Mouse (Mus musculus) heart, embryonic 14.5 days (tissue): Measurements from ENCODE around the gene Nap1l5. TPM values are rescaled to one million over a fixed set of nuclear protein-coding genes. Genes with fewer than 3 reads are reported as not detected.

ENCODE experiments used
- ATAC-seq: fragments of 200-750 bp; cut with Nextera tagmentation; 2 replicates; pipeline ENCODE4 v1.8.0; 2017; ENCODE audit warnings: low read depth, moderate TSS enrichment; ENCODE audit not compliant: insufficient number of reproducible peaks, insufficient read depth, low FRiP score
- H3K27ac ChIP-seq, 2 experiments: fragments of 200-500 bp in 1 of 2; fragments of 300-500 bp in 1 of 2; sonication (generic) in 1 of 2; replicated peaks in 1 of 2; 2 replicates each; pipeline ENCODE4 v1.5.1; 2012 to 2014; ENCODE audit warnings: low read depth in 2 of 2, low read length in 2 of 2, control low read depth in 1 of 2, mild to moderate bottlenecking in 1 of 2, mixed read lengths in 1 of 2; ENCODE audit not compliant: control insufficient read depth in 1 of 2, insufficient read depth in 1 of 2
- H3K27me3 ChIP-seq: fragments of 300-500 bp; sonication (generic); 2 replicates; pipeline ENCODE4 v1.6.1; 2014; ENCODE audit warnings: mild to moderate bottlenecking, low read length, control low read depth; ENCODE audit not compliant: control insufficient read depth, insufficient read depth
- H3K36me3 ChIP-seq: fragments of 300-500 bp; sonication (generic); 2 replicates; pipeline ENCODE4 v1.6.1; 2014; ENCODE audit warnings: mild to moderate bottlenecking, control low read depth, low read length, mixed read lengths; ENCODE audit not compliant: control insufficient read depth, insufficient read depth
- H3K4me1 ChIP-seq, 2 experiments: fragments of 200-500 bp in 1 of 2; fragments of 300-500 bp in 1 of 2; sonication (generic) in 1 of 2; 2 replicates each; pipeline ENCODE4 v1.6.1; 2012 to 2014; ENCODE audit warnings: low read length in 2 of 2, control low read depth in 1 of 2, mixed read lengths in 1 of 2; ENCODE audit not compliant: control insufficient read depth in 2 of 2, insufficient read depth in 2 of 2
- H3K4me2 ChIP-seq: fragments of 300-500 bp; sonication (generic); 2 replicates; pipeline ENCODE4 v1.6.1; 2014; ENCODE audit warnings: mild to moderate bottlenecking, low read length
- H3K4me3 ChIP-seq, 2 experiments: fragments of 200-500 bp in 1 of 2; fragments of 300-500 bp in 1 of 2; sonication (generic) in 1 of 2; 2 replicates each; pipeline ENCODE4 v1.5.1; 2012 to 2014; ENCODE audit warnings: low read length in 2 of 2, mild to moderate bottlenecking in 2 of 2, control low read depth in 1 of 2, low read depth in 1 of 2, moderate library complexity in 1 of 2; ENCODE audit not compliant: control insufficient read depth in 1 of 2, insufficient read depth in 1 of 2
- H3K9ac ChIP-seq: fragments of 300-500 bp; sonication (generic); 2 replicates; pipeline ENCODE4 v1.6.1; 2014; ENCODE audit warnings: mild to moderate bottlenecking, low read length
- H3K9me3 ChIP-seq: fragments of 300-500 bp; sonication (generic); 2 replicates; pipeline ENCODE4 v1.6.1; 2016; ENCODE audit warnings: low read length, control low read depth; ENCODE audit not compliant: control insufficient read depth
- WGBS: fragments of 180-500 bp; shearing (Covaris S2); extraction: QIAGEN DNeasy Blood & Tissue Kit; methylation state at CpG from one replicate; pipeline ENCODE4 v1.1.7; 2014; 5-methylcytosine and 5-hydroxymethylcytosine counted together
- polyA plus RNA-seq: library from polyadenylated mRNA; unstranded; fragments of >200 nt; fragmentation: Nextera tagmentation; extraction: Ambion mirVana; gene quantifications from 2 replicates; pipeline ENCODE4 v1.2.1, GENCODE M21; 2014

Gene Nap1l5
- polyA plus RNA-seq, 1 experiment from 2014 or later = 1.7 TPM

GRCm38 (mm10) chr6:58922511-58922910 lies 15.6 kb upstream of the Nap1l5 start:
- Histone ChIP-seq H3K27ac (no peak overlapping the region), H3K9ac (no peak overlapping the region), H3K9me3 (no peaks in the 10 kb centered on the region), H3K4me3 (no peak overlapping the region), H3K36me3 (peaks cover 26% of the 10 kb centered on the region), H3K4me1 (peaks cover 4 to 9% of the 10 kb centered on the region in 2 experiments), H3K27me3 (no peaks in the 10 kb centered on the region), H3K4me2 (no peak overlapping the region)
- ATAC-seq = no peak
- WGBS = 66% methylated on average over 5 of the region's 5 CpGs

DNA sequence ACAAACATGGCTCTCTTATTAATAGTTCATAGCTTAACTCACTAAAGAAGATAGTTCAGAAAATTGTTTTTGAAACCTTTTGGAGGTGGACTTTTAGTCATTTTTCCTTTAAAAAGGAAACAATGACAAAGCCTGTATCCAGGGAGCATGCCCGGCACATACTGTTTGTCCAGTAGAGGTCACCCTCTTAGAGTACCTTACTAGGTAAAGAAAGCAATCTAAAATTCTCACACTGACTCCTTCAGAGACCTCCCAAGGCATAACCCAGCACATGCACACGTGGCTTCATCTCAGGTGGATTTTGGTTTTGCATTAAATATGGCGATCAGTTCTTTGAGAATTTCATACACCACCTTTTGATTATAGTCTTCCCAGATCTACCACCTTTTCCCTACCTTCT lies 14.7 kb upstream of the Nap1l5 start:
- no peak overlapping the region for H3K27ac ChIP-seq

GRCm38 (mm10) chr6:58920735-58921134 lies 13.9 kb upstream of the Nap1l5 start:
- no peak for ATAC-seq
- Histone ChIP-seq H3K27me3 (no peaks in the 10 kb centered on the region), H3K9ac (no peak overlapping the region), H3K4me2 (no peak overlapping the region), H3K4me3 (no peak overlapping the region), H3K36me3 (peaks cover 40% of the 10 kb centered on the region), H3K9me3 (no peaks in the 10 kb centered on the region), H3K4me1 (0 out of 4 replicates have a peak, but pooled peaks cover 0 to 4% of the 10 kb centered on the region in 2 experiments), H3K27ac (no peak overlapping the region)
- WGBS = 79% methylated on average over 6 of the region's 6 CpGs

More for the DNA sequence above, 14.7 kb upstream of the Nap1l5 start:
- H3K36me3 ChIP-seq = peaks cover 34% of the 10 kb centered on the region
- WGBS = 41% methylated on average over 3 of the region's 3 CpGs
- no peak overlapping the region for H3K4me2 ChIP-seq
- no peak for ATAC-seq
- H3K4me3 ChIP-seq = no peak overlapping the region
- no peaks in the 10 kb centered on the region for H3K9me3 ChIP-seq
- no peaks in the 10 kb centered on the region for H3K27me3 ChIP-seq
- H3K9ac ChIP-seq = no peak overlapping the region
- 0 out of 4 replicates have a peak, but pooled peaks cover 0 to 4% of the 10 kb centered on the region in 2 experiments for H3K4me1 ChIP-seq

- Histone ChIP-seq H3K4me2 (no peak overlapping the region), H3K27ac (no peak overlapping the region), H3K4me1 (no peaks in the 10 kb centered on the region), H3K9ac (no peak overlapping the region), H3K9me3 (no peaks in the 10 kb centered on the region), H3K4me3 (no peak overlapping the region), H3K36me3 (peaks cover 41% of the 10 kb centered on the region), H3K27me3 (no peaks in the 10 kb centered on the region)
- ATAC-seq = no peak
- WGBS = 77% methylated on average over 5 of the region's 5 CpGs
These were observed 9.6 kb upstream of the Nap1l5 start for GRCm38 (mm10) chr6:58916498-58916897.

- no peak for ATAC-seq
These were observed 7.1 kb upstream of the Nap1l5 start for GRCm38 (mm10) chr6:58913971-58914370.

GRCm38 (mm10) chr6:58913551-58913950 lies 6.7 kb upstream of the Nap1l5 start:
- Histone ChIP-seq H3K27me3 (no peaks in the 10 kb centered on the region), H3K36me3 (peaks cover 25% of the 10 kb centered on the region), H3K27ac (no peak overlapping the region), H3K4me3 (no peak overlapping the region), H3K4me2 (no peak overlapping the region), H3K9ac (no peak overlapping the region), H3K9me3 (no peaks in the 10 kb centered on the region), H3K4me1 (no peaks in the 10 kb centered on the region)
- WGBS = 71% methylated on average over 3 of the region's 3 CpGs
- ATAC-seq = no peak

More at GRCm38 (mm10) chr6:58913971-58914370, 7.1 kb upstream of the Nap1l5 start:
- Histone ChIP-seq H3K36me3 (peaks cover 29% of the 10 kb centered on the region), H3K9me3 (no peaks in the 10 kb centered on the region), H3K4me2 (no peak overlapping the region), H3K4me1 (no peaks in the 10 kb centered on the region), H3K4me3 (no peak overlapping the region), H3K27me3 (no peaks in the 10 kb centered on the region), H3K9ac (no peak overlapping the region), H3K27ac (no peak overlapping the region)
- WGBS = 86% methylated on average over 5 of the region's 5 CpGs

GRCm38 (mm10) chr6:58912842-58913241 lies 6.0 kb upstream of the Nap1l5 start:
- Histone ChIP-seq H3K36me3 (peaks cover 20% of the 10 kb centered on the region), H3K9me3 (no peaks in the 10 kb centered on the region), H3K27ac (no peak overlapping the region), H3K4me1 (no peaks in the 10 kb centered on the region), H3K9ac (no peak overlapping the region), H3K4me2 (no peak overlapping the region), H3K27me3 (no peaks in the 10 kb centered on the region), H3K4me3 (no peak overlapping the region)
- ATAC-seq = no peak
- 85% methylated on average over 5 of the region's 5 CpGs for WGBS

GRCm38 (mm10) chr6:58907791-58908190 lies 915 bp upstream of the Nap1l5 start:
- 85% methylated on average over 2 of the region's 2 CpGs for WGBS
- H3K4me2 ChIP-seq = no peak overlapping the region

More at GRCm38 (mm10) chr6:58907791-58908190, 915 bp upstream of the Nap1l5 start:
- ATAC-seq = no peak
- Histone ChIP-seq H3K4me3 (no peak overlapping the region), H3K4me1 (peaks cover 0 to 2% of the 10 kb centered on the region in 2 experiments; a peak in 1 of 4 replicates), H3K27ac (no peak overlapping the region), H3K36me3 (peaks cover 28% of the 10 kb centered on the region), H3K9me3 (peaks cover 16% of the 10 kb centered on the region), H3K9ac (no peak overlapping the region), H3K27me3 (no peaks in the 10 kb centered on the region)
